Mouse (Mus musculus): ENCODE measurements around the gene Slc6a4.
"Not testable (repeated sequence)": the region's sequence is repeated elsewhere in the genome, so short reads cannot be mapped to it uniquely, and the experiment has no call there.

Slc6a4 gene

GRCm38 (mm10) chr11:77019539-77019938, 21.1 kb downstream of the Slc6a4 start:
- DNase-seq = no peak

- DNase-seq = peak; percentile 26 to 38
These were observed 23.5 kb downstream of the Slc6a4 start for GRCm38 (mm10) chr11:77021749-77022396.

- no peak for DNase-seq
These were observed 28.2 kb downstream of the Slc6a4 start for GRCm38 (mm10) chr11:77026559-77026958.

- DNase-seq = no peak
These were observed 29.8 kb downstream of the Slc6a4 start for GRCm38 (mm10) chr11:77028157-77028556.

- no peak for DNase-seq
These were observed 32.9 kb downstream of the Slc6a4 start for GRCm38 (mm10) chr11:77031151-77031934.

GRCm38 (mm10) chr11:77041891-77042290, 43.5 kb downstream of the Slc6a4 start:
- no peak for DNase-seq

- DNase-seq = peak in 1 of 2 experiments; percentile 18
These were observed 44.4 kb downstream of the Slc6a4 start for GRCm38 (mm10) chr11:77042816-77043215.

- DNase-seq = no peak
These were observed 63.5 kb downstream of the Slc6a4 start for GRCm38 (mm10) chr11:77061951-77062350.

- DNase-seq = no peak
These were observed 65.0 kb downstream of the Slc6a4 start for GRCm38 (mm10) chr11:77063406-77063805.

GRCm38 (mm10) chr11:77068825-77069224, 70.4 kb downstream of the Slc6a4 start:
- DNase-seq = no peak

GRCm38 (mm10) chr11:77070721-77071120, 72.3 kb downstream of the Slc6a4 start:
- peak in 1 of 2 experiments; percentile 15 for DNase-seq

- DNase-seq = not testable (repeated sequence)
These were observed 78.9 kb downstream of the Slc6a4 start for GRCm38 (mm10) chr11:77077331-77077730.

- DNase-seq = peak in 1 of 2 experiments; percentile 15
These were observed 79.4 kb downstream of the Slc6a4 start for GRCm38 (mm10) chr11:77077792-77078191.

- DNase-seq = peak; percentile 89 to 93
These were observed 80.1 kb downstream of the Slc6a4 start, which contains the start of gene Nsrp1 for GRCm38 (mm10) chr11:77078273-77079134. TSS of gene Nsrp1 (minus strand) at chr11:77078435.

GRCm38 (mm10) chr11:77079361-77079760, 81.0 kb downstream of the Slc6a4 start:
- DNase-seq = no peak

Measured in kidney, adult 8-10 months (tissue).